Mouse (Mus musculus) intestine, embryonic 14.5 days (tissue): ENCODE data around the gene Sfmbt2. TPM values are rescaled to one million over a fixed set of nuclear protein-coding genes. Genes with fewer than 3 reads are reported as not detected.

Source experiments
- ATAC-seq: fragments of 200-750 bp; cut with Nextera tagmentation; replicated peaks from 2 replicates; pipeline ENCODE4 v1.8.0; 2017; ENCODE audit warnings: low read depth, moderate number of reproducible peaks, moderate TSS enrichment, moderate library complexity; ENCODE audit not compliant: low FRiP score, low TSS enrichment
- DNase-seq: peaks from one replicate; pipeline ENCODE4 v3.0.0-alpha.2; 2018; ENCODE audit warnings: low spot score
- H3K27ac ChIP-seq: fragments of 300-500 bp; sonication (generic); 2 replicates; pipeline ENCODE4 v1.5.1; 2014; ENCODE audit warnings: low read depth, mild to moderate bottlenecking, control low read depth
- H3K27me3 ChIP-seq: fragments of 300-500 bp; sonication (generic); replicated peaks from 2 replicates; pipeline ENCODE4 v1.6.1; 2014; ENCODE audit warnings: low read length, control low read depth; ENCODE audit not compliant: control insufficient read depth, insufficient read depth
- H3K36me3 ChIP-seq: fragments of 300-500 bp; sonication (generic); 2 replicates; pipeline ENCODE4 v1.6.1; 2014; ENCODE audit warnings: low read length, control low read depth; ENCODE audit not compliant: control insufficient read depth, insufficient read depth
- H3K4me1 ChIP-seq: fragments of 300-500 bp; sonication (generic); replicated peaks from 2 replicates; pipeline ENCODE4 v1.6.1; 2014; ENCODE audit warnings: low read length, control low read depth, mixed read lengths; ENCODE audit not compliant: control insufficient read depth, insufficient read depth
- H3K4me2 ChIP-seq: fragments of 300-500 bp; sonication (generic); 2 replicates; pipeline ENCODE4 v1.6.1; 2014; ENCODE audit warnings: low read length
- H3K4me3 ChIP-seq: fragments of 300-500 bp; sonication (generic); 2 replicates; pipeline ENCODE4 v1.5.1; 2014; ENCODE audit warnings: low read depth, low read length, control low read depth, mixed read lengths
- H3K9ac ChIP-seq: fragments of 300-500 bp; sonication (generic); 2 replicates; pipeline ENCODE4 v1.6.1; 2014; ENCODE audit warnings: mild to moderate bottlenecking, low read length
- H3K9me3 ChIP-seq: fragments of 300-500 bp; sonication (generic); 2 replicates; pipeline ENCODE4 v1.6.1; 2016; ENCODE audit warnings: low read length, control low read depth; ENCODE audit not compliant: control insufficient read depth
- WGBS: fragments of 180-500 bp; shearing (Covaris S2); extraction: QIAGEN DNeasy Blood & Tissue Kit; methylation state at CpG from one replicate; pipeline ENCODE4 v1.1.7; 2014; 5-methylcytosine and 5-hydroxymethylcytosine counted together
- polyA plus RNA-seq: library from polyadenylated mRNA; unstranded; fragments of >200 nt; fragmentation: Nextera tagmentation; extraction: Ambion mirVana; gene quantifications from 2 replicates; pipeline ENCODE4 v1.2.1, GENCODE M21; 2014

The Sfmbt2 gene
- polyA plus RNA-seq, 1 experiment from 2014 or later: 1.6 TPM

GRCm38 (mm10) chr2:10374207-10375023, 4.1 kb downstream of the Sfmbt2 start:
- no peaks in the 10 kb centered on the region for H3K9me3 ChIP-seq
- WGBS: under 1% methylated on average over 34 of the region's 34 CpGs
- DNase-seq: peak; percentile 81
- H3K9ac ChIP-seq: peak overlapping the region; percentile 43; the same call in 1 of the 2 replicates
- H3K4me3 ChIP-seq: peak overlapping the region; percentile 62
- H3K27me3 ChIP-seq: peaks cover 59% of the 10 kb centered on the region
- peaks cover 10% of the 10 kb centered on the region; the same call in 1 of the 2 replicates for H3K4me1 ChIP-seq
- no peaks in the 10 kb centered on the region for H3K36me3 ChIP-seq
- ATAC-seq: peak; percentile 61; the same call in 1 of the 2 replicates
- H3K27ac ChIP-seq: no peak overlapping the region
- peak overlapping the region; percentile 100 for H3K4me2 ChIP-seq

- under 1% methylated on average over 22 of the region's 22 CpGs for WGBS
Observed at GRCm38 (mm10) chr2:10375024-10375372, 4.7 kb downstream of the Sfmbt2 start.

GRCm38 (mm10) chr2:10389988-10390387, 19.7 kb downstream of the Sfmbt2 start:
- H3K27ac ChIP-seq: no peak overlapping the region
- H3K9me3 ChIP-seq: no peaks in the 10 kb centered on the region
- H3K4me2 ChIP-seq: no peak overlapping the region
- no peaks in the 10 kb centered on the region for H3K4me1 ChIP-seq
- no peak for ATAC-seq
- H3K27me3 ChIP-seq: no peaks in the 10 kb centered on the region
- H3K36me3 ChIP-seq: no peaks in the 10 kb centered on the region
- H3K9ac ChIP-seq: no peak overlapping the region
- DNase-seq: no peak
- 82% methylated on average over 4 of the region's 4 CpGs for WGBS
- no peak overlapping the region for H3K4me3 ChIP-seq

More at GRCm38 (mm10) chr2:10375024-10375372, 4.7 kb downstream of the Sfmbt2 start:
- no peak overlapping the region; the same call in 1 of the 2 replicates for H3K9ac ChIP-seq
- no peaks in the 10 kb centered on the region for H3K36me3 ChIP-seq
- H3K4me3 ChIP-seq: peak overlapping the region; percentile 62
- peaks cover 10% of the 10 kb centered on the region; the same call in 1 of the 2 replicates for H3K4me1 ChIP-seq
- DNase-seq: no peak
- H3K9me3 ChIP-seq: no peaks in the 10 kb centered on the region
- peak overlapping the region; percentile 100 for H3K4me2 ChIP-seq
- H3K27me3 ChIP-seq: peaks cover 53% of the 10 kb centered on the region
- no peak overlapping the region for H3K27ac ChIP-seq
- ATAC-seq: 0 out of 2 replicates have a peak, but pooled peaks have one; percentile 10

- H3K36me3 ChIP-seq: no peaks in the 10 kb centered on the region
- no peak for DNase-seq
- 44% methylated on average over 7 of the region's 7 CpGs for WGBS
- H3K4me3 ChIP-seq: no peak overlapping the region
- H3K27ac ChIP-seq: no peak overlapping the region
- H3K9me3 ChIP-seq: no peaks in the 10 kb centered on the region
- no peaks in the 10 kb centered on the region for H3K27me3 ChIP-seq
- no peaks in the 10 kb centered on the region for H3K4me1 ChIP-seq
- no peak for ATAC-seq
- no peak overlapping the region for H3K4me2 ChIP-seq
- H3K9ac ChIP-seq: no peak overlapping the region
Observed at GRCm38 (mm10) chr2:10390791-10391190, 20.5 kb downstream of the Sfmbt2 start.

GRCm38 (mm10) chr2:10395143-10395542, 24.8 kb downstream of the Sfmbt2 start:
- Histone ChIP-seq H3K27ac (no peak overlapping the region), H3K27me3 (no peaks in the 10 kb centered on the region), H3K36me3 (no peaks in the 10 kb centered on the region), H3K9me3 (no peaks in the 10 kb centered on the region), H3K4me2 (no peak overlapping the region), H3K4me3 (no peak overlapping the region), H3K9ac (no peak overlapping the region), H3K4me1 (no peaks in the 10 kb centered on the region)
- DNase-seq (no peak), ATAC-seq (no peak)
- 88% methylated on average over 11 of the region's 11 CpGs for WGBS

GRCm38 (mm10) chr2:10397790-10398189, 27.5 kb downstream of the Sfmbt2 start:
- no peaks in the 10 kb centered on the region for H3K36me3 ChIP-seq
- no peak overlapping the region for H3K4me3 ChIP-seq
- H3K4me1 ChIP-seq: no peaks in the 10 kb centered on the region
- no peak overlapping the region for H3K4me2 ChIP-seq
- no peaks in the 10 kb centered on the region for H3K27me3 ChIP-seq
- WGBS: 57% methylated on average over 9 of the region's 9 CpGs
- no peak overlapping the region for H3K27ac ChIP-seq
- no peak for ATAC-seq
- no peaks in the 10 kb centered on the region for H3K9me3 ChIP-seq
- no peak for DNase-seq
- no peak overlapping the region for H3K9ac ChIP-seq

- DNase-seq (no peak), ATAC-seq (no peak)
- Histone ChIP-seq H3K36me3 (no peaks in the 10 kb centered on the region), H3K27me3 (no peaks in the 10 kb centered on the region), H3K4me1 (no peaks in the 10 kb centered on the region), H3K9me3 (no peaks in the 10 kb centered on the region), H3K4me3 (no peak overlapping the region), H3K9ac (no peak overlapping the region), H3K4me2 (no peak overlapping the region), H3K27ac (no peak overlapping the region)
- 80% methylated on average over 2 of the region's 2 CpGs for WGBS
Observed at GRCm38 (mm10) chr2:10406151-10406550, 35.8 kb downstream of the Sfmbt2 start.

- Histone ChIP-seq H3K9me3 (no peaks in the 10 kb centered on the region), H3K4me1 (no peaks in the 10 kb centered on the region), H3K27me3 (no peaks in the 10 kb centered on the region), H3K4me3 (no peak overlapping the region), H3K36me3 (no peaks in the 10 kb centered on the region), H3K27ac (no peak overlapping the region), H3K9ac (no peak overlapping the region), H3K4me2 (no peak overlapping the region)
- WGBS: 90% methylated on average over 13 of the region's 13 CpGs
- DNase-seq (no peak), ATAC-seq (no peak)
Observed at GRCm38 (mm10) chr2:10409422-10409821, 39.1 kb downstream of the Sfmbt2 start.

- H3K4me1 ChIP-seq: no peaks in the 10 kb centered on the region
- H3K27ac ChIP-seq: no peak overlapping the region
- H3K9ac ChIP-seq: no peak overlapping the region
- WGBS: 87% methylated on average over 5 of the region's 5 CpGs
- H3K36me3 ChIP-seq: no peaks in the 10 kb centered on the region
- no peaks in the 10 kb centered on the region for H3K9me3 ChIP-seq
- ATAC-seq (no peak), DNase-seq (no peak)
- H3K4me2 ChIP-seq: no peak overlapping the region
- H3K27me3 ChIP-seq: no peaks in the 10 kb centered on the region
- H3K4me3 ChIP-seq: no peak overlapping the region
Observed at GRCm38 (mm10) chr2:10410069-10410468, 39.8 kb downstream of the Sfmbt2 start.
